Mouse (Mus musculus) frontal cortex, postnatal 10 days (tissue): Measurements from ENCODE around the gene Fam184b.
"Not testable (repeated sequence)": the region's sequence is repeated elsewhere in the genome, so short reads cannot be mapped to it uniquely, and the experiment has no call there.

ENCODE experiments used
- DNase-seq, 2 experiments: peaks; one replicate each; pipeline ENCODE4 v3.0.0; 2022; ENCODE audit warnings: low spot score in 2 of 2, mixed read lengths in 1 of 2

The Fam184b gene

DNA sequence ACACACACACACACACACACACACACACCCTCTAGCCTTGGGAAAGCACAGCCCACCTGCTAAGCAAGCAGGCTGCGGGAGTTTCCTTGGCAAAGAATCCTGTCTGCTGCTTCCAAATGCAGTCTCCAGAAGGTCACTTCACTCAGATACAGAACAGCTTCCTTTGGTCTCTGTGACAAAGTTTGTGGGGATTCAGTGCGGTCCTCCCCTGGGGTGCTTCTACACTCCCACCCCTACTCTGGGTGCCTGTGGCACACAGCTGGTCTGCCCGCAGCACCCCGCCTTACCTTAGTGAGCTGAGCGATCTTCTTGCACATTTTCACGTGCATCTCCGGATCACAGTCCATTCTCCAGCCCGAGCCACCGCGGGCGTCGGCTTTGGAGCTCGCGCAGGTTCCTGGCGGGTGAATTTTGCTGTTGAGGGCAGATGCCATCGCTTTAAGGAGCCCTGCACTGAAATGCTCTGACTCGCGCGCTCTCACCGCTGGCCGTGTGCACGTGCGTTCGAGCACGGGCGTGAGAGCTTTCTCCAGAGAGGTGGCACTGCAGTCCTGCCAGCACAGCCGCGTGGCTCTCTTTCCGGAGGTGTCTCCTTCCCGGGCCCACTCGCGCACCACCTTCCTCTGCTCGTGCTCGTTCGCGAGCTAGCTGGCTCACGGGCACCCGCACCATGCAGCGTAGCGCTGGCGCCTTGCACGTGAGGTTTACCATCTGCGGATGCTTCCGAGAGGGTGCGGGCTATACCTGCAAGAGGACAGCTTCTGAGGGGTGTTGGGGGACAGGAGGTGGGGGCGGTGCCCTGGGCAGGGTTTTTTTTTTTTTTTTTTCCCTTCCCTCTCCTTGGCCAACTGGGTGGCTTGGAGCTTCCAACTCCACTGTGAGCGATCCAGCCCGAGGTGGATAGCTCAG lies at the start of gene Fam184b:
TSS of gene Fam184b (minus strand) at position 809 of the 909 bp plus-strand sequence.
- DNase-seq, result peak; percentile 65 to 76

DNA sequence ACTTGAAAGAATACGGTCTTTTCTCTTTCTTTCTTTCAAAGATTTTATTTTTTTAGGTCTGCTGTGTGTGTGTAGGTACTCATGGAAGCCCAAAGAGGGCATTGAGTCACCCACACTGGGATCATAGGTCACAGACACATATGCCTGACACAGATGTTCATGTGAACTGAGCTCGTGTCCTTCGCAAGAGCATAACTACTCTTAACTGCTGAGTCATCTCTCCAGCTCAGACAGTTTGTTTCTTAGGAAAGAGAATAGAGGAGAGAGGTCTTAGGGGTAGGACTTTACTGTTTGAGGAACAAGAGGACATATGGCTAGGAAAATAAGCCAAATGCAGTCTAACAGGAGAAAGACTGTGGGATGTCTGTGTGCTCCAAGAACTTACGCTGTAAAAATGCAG lies 49.7 kb upstream of the Fam184b start:
- no peak for DNase-seq

- DNase-seq, result no peak
These were observed 46.8 kb upstream of the Fam184b start for GRCm38 (mm10) chr5:45686223-45686622.

- no peak for DNase-seq
These were observed 45.8 kb upstream of the Fam184b start for GRCm38 (mm10) chr5:45685243-45685642.

DNA sequence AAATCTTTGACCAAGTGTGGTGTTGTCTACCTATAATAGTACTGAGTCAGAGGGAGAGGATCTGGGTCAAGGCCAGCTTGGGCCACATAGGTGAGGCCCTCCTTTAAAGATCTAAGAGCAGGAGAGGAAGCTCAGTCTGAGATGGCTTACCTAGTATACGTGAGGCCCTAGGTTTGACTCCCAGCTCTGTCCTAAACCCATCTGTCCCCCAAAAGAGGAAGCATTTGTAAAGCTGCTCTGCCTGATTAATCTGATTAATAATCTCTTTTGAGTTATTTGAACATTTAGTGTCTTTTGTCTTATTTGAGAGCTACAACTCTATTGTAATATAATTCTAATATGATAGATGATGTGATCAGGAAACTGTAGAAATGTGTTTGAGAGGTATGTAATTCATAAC lies 44.0 kb upstream of the Fam184b start:
- DNase-seq, result no peak

- DNase-seq, result no peak
These were observed 40.5 kb upstream of the Fam184b start for GRCm38 (mm10) chr5:45679955-45680354.

- no peak for DNase-seq
These were observed 38.2 kb upstream of the Fam184b start for GRCm38 (mm10) chr5:45677639-45678038.

- no peak for DNase-seq
These were observed 35.6 kb upstream of the Fam184b start for GRCm38 (mm10) chr5:45675032-45675431.

DNA sequence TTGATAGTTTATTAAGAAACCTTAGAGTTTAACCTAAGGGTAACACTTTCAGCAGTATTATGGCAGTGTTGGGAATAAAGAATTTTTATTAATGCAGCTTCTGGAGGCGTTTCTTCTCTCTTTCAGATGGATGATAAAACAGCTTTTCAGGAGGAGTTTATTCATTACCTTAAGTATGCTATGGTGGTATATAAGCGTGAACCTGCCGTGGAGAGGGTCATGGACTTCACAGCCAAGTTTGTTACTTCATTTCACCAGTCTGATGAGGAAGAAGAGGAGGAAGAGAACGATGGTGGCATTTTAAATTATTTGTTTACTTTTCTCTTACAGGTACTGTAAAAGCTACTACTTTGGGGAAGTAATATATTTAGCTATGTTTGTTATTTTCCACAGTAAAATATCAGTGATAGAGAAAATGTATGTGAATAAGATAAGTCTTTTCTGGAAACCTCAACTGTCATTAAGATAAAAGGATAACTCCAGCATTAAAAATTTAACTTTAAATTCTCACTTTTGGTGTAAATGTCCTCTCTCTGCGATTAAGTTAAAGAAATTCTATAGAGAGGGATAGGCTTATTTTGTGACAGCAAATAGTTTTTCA lies 31.6 kb upstream of the Fam184b start:
- DNase-seq, result no peak

DNA sequence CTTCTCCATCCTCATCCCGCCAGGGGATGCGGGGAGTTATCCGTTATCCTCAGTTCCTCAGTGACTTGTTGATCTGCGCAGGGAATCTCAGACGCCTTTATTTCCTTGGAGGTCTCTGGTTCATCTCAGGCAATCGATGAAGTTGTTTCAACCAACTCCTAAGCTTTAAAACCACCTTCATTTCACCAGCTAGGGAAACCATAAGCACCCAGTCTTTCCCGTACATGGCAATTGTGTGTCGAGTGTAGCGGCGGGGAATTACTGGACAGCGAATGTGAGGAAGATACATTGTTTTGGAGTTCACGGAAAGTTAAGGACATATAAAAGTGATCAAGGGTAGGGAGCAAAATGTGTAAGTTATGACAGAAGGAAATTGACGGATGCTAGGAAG lies 30.9 kb upstream of the Fam184b start:
- no peak for DNase-seq

GRCm38 (mm10) chr5:45669598-45670279 lies 30.3 kb upstream of the Fam184b start, which contains the start of gene Ncapg:
Ncapg (plus strand) TSS chr5:45669919.
- peak; percentile 98 to 99 for DNase-seq

DNA sequence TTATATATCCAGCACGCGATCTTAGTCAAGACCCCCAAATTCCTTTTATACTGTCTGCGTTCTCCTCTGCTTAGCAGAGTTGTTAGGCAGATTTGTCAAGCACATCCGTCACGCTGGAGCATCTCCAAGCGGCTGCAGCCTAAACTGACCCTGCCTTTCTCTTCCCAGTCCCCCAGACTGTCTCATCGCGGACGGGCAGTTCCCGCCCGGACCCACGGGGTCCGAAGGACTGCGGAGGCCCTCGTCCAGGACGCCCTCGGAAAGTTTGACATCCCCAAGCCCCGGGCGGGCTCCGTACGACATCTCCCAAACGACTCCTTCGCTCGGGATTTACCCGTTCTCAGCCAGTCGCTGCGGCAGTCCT lies 29.8 kb upstream of the Fam184b start:
- no peak for DNase-seq

DNA sequence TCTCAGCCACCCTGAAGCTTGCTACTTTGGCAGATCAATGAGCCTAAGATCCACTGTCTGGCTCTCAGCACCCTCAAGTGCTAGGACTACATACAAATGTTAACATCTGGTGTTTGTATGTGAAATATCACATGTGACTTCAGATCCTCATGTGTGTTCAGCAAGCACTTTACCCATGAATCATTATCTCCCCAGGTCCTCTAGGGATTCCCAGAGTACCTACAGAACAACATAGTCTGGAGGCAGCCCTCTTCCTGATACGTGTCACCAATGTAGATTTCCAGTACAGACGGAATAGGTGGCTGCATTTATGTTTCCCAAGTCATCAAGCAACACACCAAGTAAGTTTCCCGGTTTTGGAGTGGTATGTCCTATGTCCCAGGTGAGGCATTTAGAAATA lies 29.4 kb upstream of the Fam184b start:
- no peak for DNase-seq

DNA sequence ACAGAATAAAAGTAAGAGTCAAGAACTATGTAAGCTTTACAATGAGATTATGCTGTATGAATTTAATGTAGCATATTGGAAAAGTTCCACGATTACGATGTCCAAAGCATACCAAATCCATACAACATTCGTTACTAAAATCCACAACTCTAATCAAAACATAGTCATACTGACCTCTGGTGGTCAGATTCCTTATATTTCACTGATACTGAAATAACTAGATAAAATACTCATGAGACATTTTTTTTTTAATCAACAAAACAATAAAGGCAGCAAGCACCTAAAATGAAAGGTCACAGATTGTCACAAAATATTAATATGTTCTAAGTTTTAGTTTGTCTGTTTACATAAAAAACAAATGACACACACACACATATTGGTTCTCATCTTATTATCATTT lies 28.9 kb upstream of the Fam184b start:
- DNase-seq, result no peak

DNA sequence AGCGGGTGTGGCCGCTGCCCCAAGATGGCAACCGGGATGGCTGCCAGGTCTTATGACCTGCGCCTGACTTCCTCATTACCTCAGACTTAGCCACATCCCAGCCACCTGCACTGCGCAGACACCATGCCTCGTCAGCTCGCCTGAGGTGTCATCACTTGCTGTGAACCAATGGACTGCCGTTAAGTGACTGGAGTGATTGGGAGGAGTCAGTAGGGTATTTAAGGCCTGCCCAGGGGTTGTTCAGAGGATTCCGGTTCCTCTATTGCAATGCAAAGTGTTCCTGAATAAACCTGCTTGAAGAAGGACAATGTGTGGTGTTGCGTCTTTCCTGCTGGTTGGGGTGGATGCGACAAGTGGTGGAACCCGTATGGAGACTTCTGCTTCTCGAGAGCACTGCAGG lies 19.0 kb upstream of the Fam184b start:
- DNase-seq, result not testable (repeated sequence)

DNA sequence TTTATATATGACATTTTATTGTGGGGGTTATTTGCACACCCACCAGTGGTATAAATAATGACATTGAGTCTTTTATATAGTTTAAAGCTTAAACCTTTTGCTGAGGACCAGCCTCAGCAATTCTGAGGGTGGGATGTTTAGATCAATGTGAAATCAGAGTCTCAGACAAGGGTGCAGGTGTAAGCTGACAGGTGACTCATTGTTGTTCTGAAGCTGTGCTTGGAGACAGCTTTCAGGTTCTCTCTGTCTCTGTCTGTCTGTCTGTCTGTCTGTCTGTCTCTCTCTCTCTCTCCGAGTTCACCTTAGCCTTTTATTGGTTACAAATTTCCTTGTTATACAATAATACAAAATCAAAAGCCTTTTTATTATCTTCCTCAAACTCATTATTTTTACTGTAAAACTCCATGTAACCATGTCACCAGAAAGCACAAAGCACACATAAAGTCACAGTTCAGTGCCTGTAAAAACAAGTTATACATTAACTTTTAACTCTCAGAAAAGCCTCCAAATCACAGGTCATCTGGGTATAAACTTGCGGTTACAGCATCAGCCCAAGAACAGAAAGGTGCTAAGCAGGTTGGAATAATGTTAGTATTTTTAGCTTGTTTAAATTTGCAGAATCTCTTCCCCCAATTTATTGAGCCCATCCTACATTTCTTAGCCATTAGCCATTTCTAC lies 11.8 kb upstream of the Fam184b start:
- DNase-seq, result no peak

DNA sequence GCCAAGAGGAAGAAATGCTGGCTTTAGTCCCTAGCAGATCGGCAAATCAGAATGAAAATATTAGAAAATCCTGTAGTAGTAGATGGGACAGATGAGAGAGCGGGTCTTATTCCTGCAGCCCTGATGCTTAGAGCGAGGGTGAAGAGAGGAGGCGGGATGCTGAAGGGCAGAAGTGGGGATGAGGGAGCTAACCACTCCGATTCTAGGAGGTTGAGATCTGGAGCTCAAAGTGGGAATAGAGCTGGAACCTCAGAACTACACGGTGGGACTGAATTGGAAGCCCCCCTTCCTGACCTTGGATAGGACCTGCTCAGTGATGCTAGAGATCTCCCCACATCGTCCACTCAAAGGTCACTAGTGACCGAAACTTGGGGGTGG lies 290 bp upstream of the Fam184b start:
- no peak for DNase-seq

- no peak for DNase-seq
These were observed 1.0 kb downstream of the Fam184b start for GRCm38 (mm10) chr5:45638378-45638777.

GRCm38 (mm10) chr5:45629470-45629869 lies 9.9 kb downstream of the Fam184b start:
- no peak for DNase-seq

DNA sequence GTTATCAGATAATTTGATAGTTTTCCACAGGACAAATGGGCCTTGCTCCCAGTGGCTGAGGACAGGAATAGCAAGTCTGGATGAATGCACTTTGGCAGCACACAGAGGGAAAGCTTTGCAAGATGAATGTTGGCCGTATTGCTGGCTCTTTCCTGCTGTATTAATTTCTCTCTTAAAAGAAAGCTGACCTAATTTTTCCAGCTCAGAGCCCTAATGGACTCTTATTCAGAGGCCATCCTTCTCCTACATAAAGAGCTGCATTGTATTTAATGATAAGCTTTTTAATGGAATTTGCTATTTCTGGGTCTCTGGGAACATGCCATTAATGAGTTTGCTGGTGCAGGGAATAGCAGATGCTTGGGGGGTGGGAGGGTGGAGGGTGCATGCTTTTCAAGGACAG lies 11.6 kb downstream of the Fam184b start:
- DNase-seq, result no peak

GRCm38 (mm10) chr5:45621511-45621910 lies 17.9 kb downstream of the Fam184b start:
- DNase-seq, result no peak

DNA sequence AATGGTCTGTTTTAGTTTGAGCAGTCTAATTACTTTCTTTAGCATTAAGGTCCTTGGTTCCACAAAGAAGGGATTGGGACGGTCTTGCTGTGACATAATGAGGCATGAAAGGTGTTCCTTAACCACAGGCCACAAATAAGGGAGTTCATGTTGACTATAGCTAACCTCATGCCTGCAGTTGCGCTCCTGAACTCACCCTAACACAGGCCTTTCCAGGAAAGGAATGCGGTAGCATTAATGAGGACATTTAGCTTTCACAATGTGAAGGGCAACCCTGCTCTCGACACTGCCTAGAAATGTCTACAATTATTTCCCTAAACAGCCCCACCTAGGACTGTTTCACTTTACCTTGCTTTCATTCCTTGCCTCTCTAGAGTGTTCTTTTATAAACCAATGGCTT lies 40.4 kb downstream of the Fam184b start:
- no peak for DNase-seq
